Mouse (Mus musculus) megakaryocyte, embryonic 14.5 days (primary cell): ENCODE measurements at regions not wholly inside any gene's neighbourhood (a gene's known extent, or its start where the extent isn't known, plus 50 kb on each side); places are given as distances from the start of the nearest gene placed in this dataset.

Source experiments
- FLI1 ChIP-seq: IDR thresholded peaks from 2 replicates; pipeline ENCODE4 v1.6.1; 2012; ENCODE audit warnings: low read length, inconsistent platforms, mixed read lengths
- GATA1 ChIP-seq: IDR thresholded peaks from 3 replicates; pipeline ENCODE4 v1.6.1; 2012; ENCODE audit warnings: mixed read lengths, low read length, inconsistent platforms, borderline replicate concordance

- TF ChIP-seq GATA1: no peak
- TF ChIP-seq FLI1: no peak
Measured at GRCm38 (mm10) chr11:22652931-22653330, 141.0 kb downstream of the Tmem17 start.
